Mouse (Mus musculus): ENCODE measurements around the gene Gm49395.

The Gm49395 gene

DNA sequence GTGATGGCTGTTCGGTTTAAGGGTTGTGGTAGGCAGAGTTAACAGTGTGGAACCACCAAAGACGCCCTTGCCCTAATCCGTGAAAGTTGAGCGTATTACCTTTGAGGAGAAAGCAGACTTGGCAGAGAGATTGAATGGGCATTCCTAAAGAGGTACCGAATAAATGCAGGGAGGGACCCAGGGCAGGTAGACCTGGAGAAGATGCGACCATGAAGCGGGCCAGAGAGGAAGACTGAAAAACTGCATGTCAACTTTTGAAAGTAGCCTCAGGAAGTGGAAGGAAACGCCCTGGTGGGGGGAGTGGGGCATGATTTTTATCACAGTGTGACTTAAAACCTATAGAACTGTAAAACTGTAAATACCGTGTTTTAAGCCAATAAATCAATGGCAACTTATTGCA lies 2.3 kb downstream of the Gm49395 start:
- DNase-seq (ENCODE audit: low read depth, low spot score), result no peak

DNA sequence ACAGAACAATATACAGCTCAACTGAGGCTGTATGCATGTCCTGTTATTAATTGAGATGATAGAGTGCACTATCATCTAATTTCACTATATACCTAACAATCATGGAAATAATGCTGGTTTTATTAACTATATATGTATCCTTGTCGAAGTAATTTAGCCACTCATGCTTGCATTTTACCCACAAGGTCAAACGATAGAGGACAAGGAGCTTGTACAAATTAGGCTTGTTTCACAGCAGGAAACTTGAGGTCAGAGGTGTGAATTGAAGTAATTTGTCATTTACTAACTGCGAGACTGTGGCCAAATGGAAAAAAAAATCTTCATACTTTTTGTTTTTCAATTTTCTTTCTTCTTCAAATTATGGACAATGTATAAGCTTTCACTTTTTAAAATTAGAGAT lies 3.5 kb downstream of the Gm49395 start:
- DNase-seq (ENCODE audit: low read depth, low spot score), result no peak

DNA sequence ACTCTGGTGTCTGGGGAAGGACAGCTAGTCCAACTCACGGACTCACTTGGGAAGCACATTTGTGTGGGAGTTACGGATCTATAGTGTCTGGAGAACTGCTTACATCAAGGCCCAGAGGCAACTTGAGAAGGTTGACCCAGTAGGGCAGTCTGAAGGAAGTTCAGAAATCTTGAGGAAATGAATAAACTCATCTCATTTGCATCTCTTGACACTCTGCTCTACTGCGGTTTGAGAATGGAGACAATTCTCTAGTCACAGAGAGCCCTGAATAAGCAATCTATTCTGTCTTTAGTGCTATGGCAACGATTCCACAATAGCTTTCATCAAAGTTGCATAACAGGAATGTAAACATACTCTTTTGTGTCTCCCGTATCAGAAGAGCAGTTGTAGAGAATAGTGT lies 4.8 kb downstream of the Gm49395 start:
- no peak for DNase-seq (ENCODE audit: low read depth, low spot score)

DNA sequence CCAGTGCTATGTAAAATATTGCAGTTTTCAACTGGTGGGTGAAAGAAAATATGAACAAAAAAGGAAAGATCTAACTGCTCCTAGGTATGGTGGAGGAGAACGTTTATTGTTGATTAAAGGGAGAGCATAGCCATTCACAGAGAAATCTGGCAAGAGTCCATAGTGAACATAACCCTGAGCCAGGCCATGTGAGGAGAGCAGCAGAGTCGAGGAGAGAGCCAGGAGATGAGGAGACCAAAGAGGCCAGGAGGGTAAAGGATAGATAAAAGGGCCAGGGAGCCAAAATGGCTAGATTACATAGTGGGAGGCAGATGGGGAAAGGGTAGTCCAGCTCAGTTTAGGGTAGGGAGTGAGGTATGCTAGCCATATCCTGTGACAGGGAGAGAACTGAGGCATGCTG lies 5.5 kb downstream of the Gm49395 start:
- DNase-seq (ENCODE audit: low read depth, low spot score), result no peak

GRCm38 (mm10) chr13:115095392-115095791 lies 6.3 kb downstream of the Gm49395 start:
- no peak for DNase-seq (ENCODE audit: low read depth, low spot score)

DNA sequence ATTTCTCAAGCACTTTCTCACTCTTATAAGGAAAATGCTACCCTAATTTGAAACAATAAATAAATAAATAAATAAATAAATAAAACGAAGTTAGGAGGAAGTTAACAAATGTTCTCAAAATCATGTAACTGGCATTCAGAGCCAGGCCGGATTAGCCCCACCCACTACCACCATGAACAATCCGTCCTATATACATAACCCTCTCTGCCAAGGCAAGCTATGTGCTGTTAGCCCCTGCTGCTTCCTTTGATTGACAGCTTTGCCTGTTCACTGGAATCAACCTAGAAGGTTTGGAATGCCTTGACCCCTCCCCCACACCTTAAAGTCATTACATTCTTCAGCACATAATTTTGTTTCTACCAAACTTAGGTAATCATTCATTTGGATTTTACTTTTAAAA lies 10.2 kb downstream of the Gm49395 start:
- no peak for DNase-seq (ENCODE audit: low read depth, low spot score)

DNA sequence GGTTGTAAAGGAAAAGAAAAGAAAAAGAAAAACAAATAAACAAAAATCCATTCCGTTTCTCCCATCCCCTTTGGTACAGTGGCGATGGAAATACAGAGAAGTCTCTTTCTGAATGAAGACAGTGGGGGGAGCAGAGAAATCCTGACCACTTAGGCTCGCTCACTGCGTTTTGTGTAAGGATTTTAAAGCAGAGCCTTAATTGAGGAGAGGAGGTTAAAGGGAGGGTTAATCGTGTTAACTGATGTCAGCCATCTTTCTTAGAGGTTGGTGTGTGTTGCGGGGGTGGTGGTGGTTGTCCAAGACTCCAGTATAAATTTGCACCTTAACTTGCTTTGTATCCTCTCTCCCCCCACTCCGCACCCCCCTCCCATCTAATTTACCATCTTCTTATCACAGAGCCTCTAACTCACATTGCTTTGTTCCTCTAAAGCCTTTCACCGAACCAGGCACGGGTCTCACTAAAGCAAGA lies 10.7 kb downstream of the Gm49395 start:
- no peak for DNase-seq (ENCODE audit: low read depth, low spot score)

DNA sequence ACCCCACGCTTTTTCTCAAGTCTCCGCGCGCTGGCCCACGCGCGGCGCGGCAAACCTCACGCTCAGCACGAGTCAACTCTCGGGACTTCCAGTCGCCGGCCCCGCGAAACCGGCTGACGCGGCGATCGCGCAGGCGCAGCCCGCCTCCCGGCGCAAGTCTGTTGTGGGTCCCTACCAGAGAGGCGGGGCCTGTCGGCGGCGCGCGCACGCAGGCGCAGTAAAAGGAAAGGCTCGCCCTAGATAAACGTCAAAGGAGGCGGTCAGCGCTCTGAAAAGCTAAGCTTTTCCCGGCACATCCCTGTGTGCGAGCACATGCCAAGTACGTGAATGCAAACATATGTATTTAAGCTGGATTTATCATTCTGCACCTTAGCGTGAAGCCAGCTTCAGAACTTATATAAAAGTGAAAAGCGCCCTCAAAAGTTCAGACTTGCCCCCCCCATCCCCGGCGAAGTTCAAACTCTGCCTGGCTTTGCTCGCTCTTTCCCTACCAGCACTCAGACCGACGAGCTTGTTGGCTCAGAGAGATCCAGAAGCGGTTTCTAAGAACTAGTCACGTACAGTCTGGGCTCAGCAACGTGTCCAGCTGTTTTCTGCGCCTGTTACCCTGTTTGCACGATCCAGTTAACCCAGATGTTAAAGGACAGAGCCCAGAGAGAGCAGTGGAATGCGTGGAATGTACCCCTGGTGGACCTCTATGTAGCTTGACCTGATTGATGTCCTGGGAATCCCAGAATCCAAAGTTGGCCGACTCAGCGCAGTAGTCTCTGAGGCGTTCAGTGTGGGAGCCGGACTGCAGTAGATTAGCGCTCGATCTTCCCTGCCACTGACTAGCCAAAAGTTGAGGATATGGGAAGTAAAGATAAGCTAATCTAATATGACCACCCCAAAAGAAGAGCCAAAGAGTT lies 11.4 kb downstream of the Gm49395 start, which contains the start of gene Pelo:
TSS of gene Pelo (minus strand) at position 118 of the 908 bp plus-strand sequence.
- DNase-seq (ENCODE audit: low read depth, low spot score), result peak; percentile 79

DNA sequence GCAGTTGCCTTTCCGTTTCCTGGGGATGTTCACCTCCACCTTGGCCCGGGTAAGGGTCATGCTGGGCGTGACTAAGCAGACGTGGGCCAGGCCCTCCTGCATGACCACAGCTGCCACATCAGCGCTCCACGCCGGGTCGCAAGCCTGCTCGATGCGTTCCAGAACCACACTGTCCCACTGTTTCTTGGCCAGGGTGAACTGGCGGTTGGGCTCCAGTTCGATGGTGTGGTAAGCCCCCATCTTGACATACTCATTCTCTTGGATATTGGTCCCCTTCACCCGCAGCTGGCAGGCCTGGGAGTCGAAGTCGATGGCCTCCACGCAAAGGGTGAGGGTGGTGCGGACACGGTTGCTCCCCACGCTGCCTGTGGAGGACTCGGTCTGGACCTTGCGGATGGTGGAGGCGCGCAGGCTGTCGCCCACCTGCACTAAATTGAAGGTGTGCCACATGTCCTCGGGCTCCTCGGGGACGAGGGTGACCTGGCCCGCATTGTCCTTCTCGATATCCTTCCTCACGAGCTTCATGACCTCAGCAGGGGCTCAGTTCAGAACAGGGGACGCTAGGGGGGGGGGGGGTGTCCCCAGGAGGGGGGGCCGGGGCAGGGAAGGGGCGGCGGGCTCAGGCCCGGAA lies 12.2 kb downstream of the Gm49395 start:
- DNase-seq (ENCODE audit: low read depth, low spot score), result no peak

DNA sequence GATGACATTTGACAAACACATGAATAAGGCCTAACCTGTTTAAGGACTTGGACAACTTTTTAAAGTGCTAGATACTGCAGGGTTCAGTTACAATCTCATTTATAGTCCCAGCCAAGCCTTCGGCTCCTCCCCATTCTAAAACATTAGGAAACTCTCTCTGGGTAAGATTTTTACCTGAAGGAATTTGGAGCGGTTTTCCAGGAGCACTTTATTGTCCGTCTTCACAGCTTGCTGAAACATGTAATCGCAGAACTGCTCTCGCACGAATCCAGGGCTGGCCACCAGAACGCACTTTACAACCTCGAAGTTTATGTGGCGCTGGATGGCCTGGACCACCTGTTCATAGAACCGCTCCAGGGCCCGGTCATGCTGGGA lies 12.7 kb downstream of the Gm49395 start:
- DNase-seq (ENCODE audit: low read depth, low spot score), result no peak

- DNase-seq (ENCODE audit: low read depth, low spot score), result no peak
These were observed 15.7 kb downstream of the Gm49395 start for GRCm38 (mm10) chr13:115085974-115086373.

DNA sequence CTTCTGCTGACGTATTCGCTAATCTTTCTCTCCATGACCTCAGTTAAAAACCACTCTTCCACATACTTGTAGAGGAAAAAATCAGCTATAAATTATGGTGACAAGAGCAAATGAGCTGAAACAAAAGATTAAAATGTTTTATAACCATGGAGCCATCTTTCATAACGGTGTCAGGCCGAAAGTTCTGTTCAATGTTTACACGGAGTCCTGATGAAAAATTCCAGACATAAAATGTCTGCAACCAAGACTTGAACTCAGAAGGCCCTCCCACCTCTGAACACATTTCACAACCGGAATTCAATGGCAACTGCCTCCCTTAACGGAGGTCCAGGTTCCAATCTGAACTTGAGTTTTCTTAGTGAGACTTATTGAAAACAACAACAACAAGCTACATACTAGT lies 19.4 kb downstream of the Gm49395 start:
- DNase-seq (ENCODE audit: low read depth, low spot score), result no peak

DNA sequence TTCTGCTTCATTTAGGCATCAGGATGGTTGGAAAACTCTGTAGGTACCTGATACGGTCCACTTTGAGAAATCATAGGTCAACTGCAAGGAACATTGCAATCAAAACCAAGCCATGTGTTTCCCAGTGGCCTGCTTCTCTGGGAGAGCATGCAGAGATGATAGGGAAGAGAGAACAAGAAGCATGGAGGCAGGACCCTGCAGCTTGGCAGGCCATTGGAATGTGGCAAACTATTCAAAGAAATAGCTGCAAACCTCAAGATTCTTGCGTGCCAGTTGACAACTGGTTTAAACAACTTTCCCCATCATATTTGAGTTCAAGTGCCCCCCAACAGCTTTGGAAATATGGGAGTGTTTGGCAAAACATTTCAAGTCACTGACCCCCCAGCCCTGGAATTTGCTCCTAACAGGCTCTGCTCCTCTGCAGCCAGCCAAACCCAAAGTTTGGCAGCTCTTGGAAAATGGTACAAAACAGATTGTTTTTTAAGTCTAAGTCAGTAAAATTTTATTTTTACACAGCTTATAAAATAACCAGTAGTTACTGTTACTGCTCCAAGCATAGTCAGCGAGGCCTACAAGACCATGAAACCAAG lies 21.6 kb downstream of the Gm49395 start:
- DNase-seq (ENCODE audit: low read depth, low spot score), result no peak

GRCm38 (mm10) chr13:115078997-115079685 lies 22.6 kb downstream of the Gm49395 start:
- DNase-seq (ENCODE audit: low read depth, low spot score), result no peak

DNA sequence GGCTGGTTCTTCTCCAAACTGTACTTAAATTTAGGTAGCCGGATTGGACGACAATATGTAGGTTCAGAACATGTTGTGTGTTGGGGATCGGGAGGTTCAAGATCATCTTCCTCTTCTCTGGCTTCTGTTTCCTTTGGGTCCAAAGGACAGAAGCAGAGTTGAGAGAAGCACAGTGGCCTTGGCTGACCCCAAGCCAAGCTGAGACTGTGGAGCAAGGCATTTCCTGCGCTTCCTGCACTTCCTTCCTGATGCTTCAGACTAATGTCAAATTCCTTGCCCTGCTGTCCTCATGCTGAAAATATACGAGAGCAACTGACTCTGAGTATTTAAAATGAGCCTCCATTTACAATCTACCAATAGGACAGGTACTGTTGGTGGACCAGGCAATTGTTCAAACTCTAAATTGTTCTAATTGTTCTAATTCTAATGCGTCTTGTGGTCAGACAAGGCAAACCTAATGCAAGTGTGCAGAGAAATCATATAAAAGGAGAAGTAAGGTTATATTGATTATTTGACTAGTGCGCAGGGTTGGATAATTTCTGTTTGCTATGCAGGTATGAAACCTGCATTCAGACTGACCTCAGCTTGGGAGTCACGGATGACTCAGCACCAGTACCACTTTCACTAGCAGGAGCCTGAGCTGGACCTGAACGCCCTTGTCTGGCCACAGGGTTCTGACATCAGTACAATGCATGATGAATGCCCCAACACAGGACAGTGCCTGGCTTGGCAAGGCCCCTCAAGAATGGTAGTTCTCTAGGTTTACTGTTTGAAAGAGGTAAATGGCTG lies 24.2 kb downstream of the Gm49395 start:
- DNase-seq (ENCODE audit: low read depth, low spot score), result no peak

GRCm38 (mm10) chr13:115072386-115072785 lies 29.3 kb downstream of the Gm49395 start:
- no peak for DNase-seq (ENCODE audit: low read depth, low spot score)

- DNase-seq (ENCODE audit: low read depth, low spot score), result no peak
These were observed 30.3 kb downstream of the Gm49395 start for GRCm38 (mm10) chr13:115071431-115071830.

GRCm38 (mm10) chr13:115067968-115068330 lies 33.8 kb downstream of the Gm49395 start:
- DNase-seq (ENCODE audit: low read depth, low spot score), result no peak

- no peak for DNase-seq (ENCODE audit: low read depth, low spot score)
These were observed 34.3 kb downstream of the Gm49395 start for GRCm38 (mm10) chr13:115067324-115067967.

GRCm38 (mm10) chr13:115057555-115057954 lies 44.2 kb downstream of the Gm49395 start:
- no peak for DNase-seq (ENCODE audit: low read depth, low spot score)

- no peak for DNase-seq (ENCODE audit: low read depth, low spot score)
These were observed 46.9 kb downstream of the Gm49395 start for GRCm38 (mm10) chr13:115054783-115055182.

Measured in retina, adult 2 months (tissue).